Comparison of ENCODE assay signal across 9 mouse cellular contexts in genomic region chr11:89066750-89067149, GRCm38 (mm10). TPM values are rescaled to one million over a fixed set of nuclear protein-coding genes. Genes with fewer than 3 reads are reported as not detected.
DNase-seq lines count a peak whose midpoint lies in the region; ATAC-seq and TF ChIP-seq lines count a peak whose summit lies in the region.
"Had no signal": no experiment of that assay in that cellular context is flagged by ENCODE, and none has a peak within 500 bp of the region (broad histone marks: within the 10 kb centered on the region; RNA-seq: fewer than 3 reads in every experiment).

Gene Dgke, minus strand, starts transcription at chr11:89066850.

- DNase-seq in cerebellum, adult 2 months: no peak
- DNase-seq in cerebellum, adult 18-20 months: no peak
- no peak for DNase-seq in left cerebral cortex, adult 18-20 months (ENCODE audit: low spot score in 2 of 2)
- no peak for DNase-seq in left cerebral cortex, adult 11 months (ENCODE audit: low spot score)
- DNase-seq in brain, embryonic 14.5 days (ENCODE audit: low read depth): no peak
- DNase-seq in urinary bladder, postnatal 4 days (ENCODE audit: low spot score in 2 of 2): no peak

- no peak for TF ChIP-seq CTCF in cerebellum, adult 2 months (IDR thresholded peaks at IDR 0.05; ENCODE audit: borderline replicate concordance, insufficient read depth, low read depth, low read length)
- no peak for TF ChIP-seq CTCF in brain, embryonic 14.5 days (IDR thresholded peaks at IDR 0.05; ENCODE audit: borderline replicate concordance, extremely low read depth, insufficient read depth, insufficient read length)

- no peaks in the 10 kb centered on the region for H3K9me3 ChIP-seq in midbrain, embryonic 15.5 days

- no peaks in the 10 kb centered on the region for H3K27me3 ChIP-seq in cerebellum, adult 2 months (ENCODE audit: control insufficient read depth, insufficient read depth, low read length)
- H3K27me3 ChIP-seq in midbrain, embryonic 15.5 days (replicated peaks): no peaks in the 10 kb centered on the region

- no peak within 1 kb of the TSS for H3K9ac ChIP-seq in midbrain, embryonic 15.5 days

- no peak for TF ChIP-seq POLR2A in cerebellum, adult 2 months (IDR thresholded peaks at IDR 0.05; ENCODE audit: borderline replicate concordance, insufficient read depth, low read length)
- TF ChIP-seq POLR2A in brain, embryonic 14.5 days (IDR thresholded peaks at IDR 0.05; ENCODE audit: borderline replicate concordance, extremely low read depth, insufficient read depth, insufficient read length, poor library complexity, severe bottlenecking): no peak

- no peaks in the 10 kb centered on the region for H3K36me3 ChIP-seq in midbrain, embryonic 15.5 days (replicated peaks)

- H3K4me2 ChIP-seq in midbrain, embryonic 15.5 days: no peak within 1 kb of the TSS

- H3K27ac ChIP-seq in cerebellum, adult 2 months (ENCODE audit: insufficient read depth, low read length): no peak within 1 kb of the TSS
- no peak within 1 kb of the TSS for H3K27ac ChIP-seq in midbrain, embryonic 15.5 days

- 95% methylated on average over 1 of the region's 1 CpGs for WGBS in cerebellum, adult 2 months
- WGBS in midbrain, embryonic 15.5 days: 97% methylated on average over 1 of the region's 1 CpGs

- ATAC-seq in midbrain, embryonic 15.5 days (replicated peaks): no peak
- no peak for ATAC-seq in megakaryocyte progenitor cell, adult 5-6 weeks (replicated peaks; ENCODE audit: poor library complexity)
- ATAC-seq: inflammation-experienced regulatory T-cells, adult 6 months had no signal

- no peaks in the 10 kb centered on the region for H3K4me1 ChIP-seq in cerebellum, adult 2 months (ENCODE audit: control insufficient read depth, insufficient read depth, low read length)
- no peaks in the 10 kb centered on the region for H3K4me1 ChIP-seq in midbrain, embryonic 15.5 days

- H3K4me3 ChIP-seq in cerebellum, adult 2 months (replicated peaks; ENCODE audit: insufficient read depth, low read depth, low read length): no peak within 1 kb of the TSS
- no peak within 1 kb of the TSS for H3K4me3 ChIP-seq in midbrain, embryonic 15.5 days

RNA-seq across cellular contexts. Expression of gene Dgke, which starts in this region (rescaled TPM):
- 34.0 and 39.5 TPM in 2 replicates for polyA plus RNA-seq in cerebellum, adult 2 months (2012; rRNA removed)
- total RNA-seq in left cerebral cortex, adult 18-20 months (2021): 10 to 100 TPM; 54.2 to 55.2 TPM
- polyA plus RNA-seq in brain, embryonic 14.5 days (2012; rRNA removed): 18.4 and 23.1 TPM in 2 replicates
- polyA plus RNA-seq in midbrain, embryonic 15.5 days (2015; fragmentation: Nextera tagmentation; extraction: Ambion mirVana): 18.9 and 19.7 TPM in 2 replicates
- 2.6 and 3.6 TPM in 2 replicates for total RNA-seq in megakaryocyte progenitor cell, adult 5-6 weeks (2015)
- 4.6 and 6.2 TPM in 2 replicates for total RNA-seq in megakaryocyte progenitor cell, adult 5-6 weeks (2017)

Comparison
In these comparisons a context has a peak if more than half of its experiments do, and no peak if none do; other contexts are left out.
1. RNA of gene Dgke (total RNA-seq): 54.2 to 55.2 TPM in left cerebral cortex, adult 18-20 months; 2.6 to 6.2 TPM in megakaryocyte progenitor cell, adult 5-6 weeks; every median in the first group is over 4 times any median in the second.